Mouse (Mus musculus) small intestine, adult 2 months (tissue): ENCODE measurements around the gene Fnbp1.

Source experiments
- CTCF ChIP-seq: fragments of 200-500 bp; IDR thresholded peaks from 2 replicates; pipeline ENCODE4 v1.5.1; 2012; ENCODE audit warnings: low read depth, mild to moderate bottlenecking, control low read depth, inconsistent platforms, low read length, moderate library complexity, mixed read lengths; ENCODE audit not compliant: insufficient replicate concordance, insufficient read length; ENCODE audit errors: extremely low read depth
- POLR2A ChIP-seq: fragments of 200-500 bp; IDR thresholded peaks from 2 replicates; pipeline ENCODE4 v1.6.1; 2012; ENCODE audit warnings: low read depth, mild to moderate bottlenecking, control low read depth, inconsistent platforms, low read length, moderate library complexity

DNA sequence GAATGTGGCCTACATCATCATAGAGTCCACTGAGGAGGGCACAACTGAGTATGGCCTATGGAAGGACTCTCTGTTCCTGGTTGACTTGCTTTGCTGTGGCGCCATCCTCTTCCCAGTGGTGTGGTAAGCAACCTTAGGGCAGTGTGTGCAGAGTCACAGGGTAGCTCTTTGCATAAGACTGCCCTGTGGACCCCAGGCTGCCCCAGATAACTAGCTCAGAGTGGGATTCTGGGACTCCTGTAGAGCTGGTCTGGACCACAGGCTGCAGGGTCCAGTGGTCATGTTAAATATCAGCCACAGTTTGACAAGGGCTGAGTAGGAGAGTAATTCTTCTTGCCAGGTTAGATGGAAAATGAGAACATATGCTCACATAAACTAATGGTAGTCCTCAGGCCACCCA is 46.9 kb upstream of the Fnbp1 start:
- TF ChIP-seq POLR2A (no peak), CTCF (no peak)
